Mouse (Mus musculus) testis, adult 2 months (tissue): ENCODE measurements around the gene Pcdh7.

ENCODE experiments used
- CTCF ChIP-seq: fragments of 200-500 bp; IDR thresholded peaks from 2 replicates; pipeline ENCODE4 v1.5.1; 2012; ENCODE audit warnings: low read depth, mild to moderate bottlenecking, inconsistent platforms, low read length, moderate library complexity; ENCODE audit not compliant: control insufficient read depth, insufficient read depth, insufficient replicate concordance
- POLR2A ChIP-seq: fragments of 200-500 bp; IDR thresholded peaks from 2 replicates; pipeline ENCODE4 v1.6.1; 2012; ENCODE audit warnings: low read depth, mild to moderate bottlenecking, inconsistent platforms, low read length, moderate library complexity; ENCODE audit not compliant: control insufficient read depth

DNA sequence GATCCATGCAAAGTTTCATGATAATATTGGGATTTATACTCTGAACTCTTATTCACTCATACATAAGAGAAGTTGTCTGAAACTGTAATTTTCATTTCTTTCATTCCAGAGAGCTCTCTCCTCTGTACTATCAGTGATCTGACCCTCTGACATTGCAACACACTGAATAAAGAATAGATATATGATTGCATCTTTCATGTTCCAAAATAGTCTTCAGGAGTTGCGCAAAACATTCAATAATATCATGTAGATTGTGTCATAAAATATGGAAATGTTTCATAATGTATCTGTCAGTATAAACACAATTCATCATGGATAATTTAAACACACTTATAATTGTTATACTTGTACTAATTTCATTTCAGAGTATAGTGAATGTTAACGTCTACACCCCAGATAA lies 216.9 kb downstream of the Pcdh7 start:
- no peak for TF ChIP-seq CTCF
- no peak for TF ChIP-seq POLR2A
